Mouse (Mus musculus) midbrain, embryonic 10.5 days (tissue): Measurements from ENCODE around the gene Tal1. TPM values are rescaled to one million over a fixed set of nuclear protein-coding genes. Genes with fewer than 3 reads are reported as not detected.

Source experiments
- DNase-seq: peaks from one replicate; pipeline ENCODE4 v3.0.0-alpha.2; 2017; ENCODE audit warnings: low spot score
- H3K27ac ChIP-seq: fragments of 300-500 bp; sonication (generic); replicated peaks from 2 replicates; pipeline ENCODE4 v1.5.1; 2016; ENCODE audit warnings: mild to moderate bottlenecking
- H3K27me3 ChIP-seq: fragments of 300-500 bp; sonication (generic); 2 replicates; pipeline ENCODE4 v1.6.1; 2016; ENCODE audit warnings: low read depth, mild to moderate bottlenecking; ENCODE audit not compliant: poor library complexity, severe bottlenecking
- H3K36me3 ChIP-seq: fragments of 300-500 bp; sonication (generic); 2 replicates; pipeline ENCODE4 v1.6.1; 2016; ENCODE audit warnings: mild to moderate bottlenecking, moderate library complexity
- H3K4me1 ChIP-seq: fragments of 300-500 bp; sonication (generic); 2 replicates; pipeline ENCODE4 v1.6.1; 2016
- H3K4me3 ChIP-seq: fragments of 300-500 bp; sonication (generic); 2 replicates; pipeline ENCODE4 v1.5.1; 2016; ENCODE audit warnings: mild to moderate bottlenecking, moderate library complexity
- H3K9me3 ChIP-seq: fragments of 300-500 bp; sonication (generic); replicated peaks from 2 replicates; pipeline ENCODE4 v1.6.1; 2016; ENCODE audit warnings: mild to moderate bottlenecking
- WGBS: fragments of 180-500 bp; shearing (Covaris S2); methylation state at CpG from one replicate; pipeline ENCODE4 v1.1.7; 2016; 5-methylcytosine and 5-hydroxymethylcytosine counted together
- polyA plus RNA-seq: library from polyadenylated mRNA; unstranded; fragments of >200 nt; fragmentation: Nextera tagmentation; extraction: Ambion mirVana; gene quantifications from 2 replicates; pipeline ENCODE4 v1.2.1, GENCODE M21; 2016

Tal1 gene
- polyA plus RNA-seq, 1 experiment from 2014 or later = 2.7 TPM

DNA sequence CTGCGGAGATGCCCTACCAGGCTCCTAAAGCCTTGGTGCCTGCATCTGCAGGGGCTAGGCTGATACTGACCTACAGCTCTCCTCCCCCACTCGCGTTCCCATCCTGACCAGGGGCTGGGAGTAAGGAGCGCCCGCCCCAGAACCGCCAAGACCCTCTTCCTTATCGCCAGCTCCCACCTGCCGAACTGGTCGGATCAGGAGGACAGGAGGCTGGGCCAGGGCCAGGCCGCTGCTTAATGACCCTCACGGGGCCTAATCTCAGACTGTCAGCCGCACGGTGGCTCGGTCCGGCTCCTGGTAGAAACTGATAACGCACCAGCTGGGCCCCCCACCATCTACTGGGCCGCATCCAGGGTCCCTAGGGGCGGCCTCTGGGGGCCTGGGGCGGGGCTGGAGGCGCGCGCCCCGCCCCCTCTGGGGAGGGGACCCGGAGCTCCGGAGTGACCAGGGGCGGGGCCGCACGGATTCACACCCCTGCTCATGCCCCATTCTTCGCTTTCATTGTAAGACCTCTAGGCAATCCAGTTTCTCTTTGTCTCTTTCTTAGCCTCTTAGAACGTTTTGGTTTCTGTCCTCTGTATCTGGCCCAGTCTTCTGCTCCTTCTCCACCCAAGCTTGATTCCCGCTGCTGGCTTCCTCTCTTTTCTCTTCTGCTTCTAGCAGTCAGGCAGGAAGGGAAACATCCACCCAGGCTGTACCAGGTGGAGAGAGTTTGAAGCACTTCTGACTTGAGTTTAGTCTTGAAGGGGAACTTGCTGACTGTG lies 39.6 kb downstream of the Tal1 start:
- peak; percentile 55 for DNase-seq
- no peaks in the 10 kb centered on the region for H3K36me3 ChIP-seq
- WGBS = 1% methylated on average over 30 of the region's 31 CpGs
- peaks cover 19% of the 10 kb centered on the region for H3K4me1 ChIP-seq
- H3K4me3 ChIP-seq = peak overlapping the region; percentile 60
- peak overlapping the region; percentile 74 for H3K27ac ChIP-seq
- H3K9me3 ChIP-seq = no peaks in the 10 kb centered on the region
- H3K27me3 ChIP-seq = peaks cover 62% of the 10 kb centered on the region

DNA sequence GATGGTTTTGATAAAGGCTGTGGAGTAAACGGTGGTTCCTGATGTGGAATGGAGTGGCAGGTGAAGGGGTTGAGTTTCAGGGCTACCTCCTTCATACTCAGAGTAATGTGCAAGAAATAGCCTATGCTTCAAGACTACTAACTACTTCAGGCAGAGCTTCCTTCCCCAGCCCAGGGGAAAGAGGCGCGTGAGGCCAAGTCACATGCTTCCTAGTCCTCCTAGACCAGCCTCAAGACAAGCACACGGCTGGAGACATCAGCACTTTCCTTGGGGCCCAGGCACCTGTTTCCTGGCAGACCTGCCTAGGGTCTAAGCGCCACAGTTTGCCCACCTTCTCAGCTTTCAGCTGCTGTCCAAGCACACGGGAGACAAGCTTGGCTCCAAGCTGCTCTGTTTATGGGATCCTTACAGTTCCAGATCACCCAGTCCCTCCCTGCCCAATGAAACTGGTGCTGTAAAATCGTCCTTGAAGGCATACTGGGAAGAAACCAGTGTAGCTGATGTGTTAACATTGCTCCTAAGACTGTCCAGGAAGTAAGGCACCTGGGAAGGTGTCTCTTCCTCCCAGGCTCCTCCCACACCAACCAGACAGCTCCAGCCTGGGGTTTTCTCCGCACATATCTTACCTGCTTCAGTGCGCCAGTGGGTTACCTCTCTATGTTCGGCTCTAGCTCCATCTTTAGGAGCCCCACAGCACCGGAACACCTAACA lies 40.4 kb downstream of the Tal1 start:
- Histone ChIP-seq H3K4me1 (peaks cover 19% of the 10 kb centered on the region), H3K9me3 (no peaks in the 10 kb centered on the region), H3K27ac (peak overlapping the region; percentile 74), H3K27me3 (peaks cover 62% of the 10 kb centered on the region), H3K4me3 (peak overlapping the region; percentile 60), H3K36me3 (no peaks in the 10 kb centered on the region)
- DNase-seq = no peak
- WGBS = 18% methylated on average over 11 of the region's 11 CpGs

DNA sequence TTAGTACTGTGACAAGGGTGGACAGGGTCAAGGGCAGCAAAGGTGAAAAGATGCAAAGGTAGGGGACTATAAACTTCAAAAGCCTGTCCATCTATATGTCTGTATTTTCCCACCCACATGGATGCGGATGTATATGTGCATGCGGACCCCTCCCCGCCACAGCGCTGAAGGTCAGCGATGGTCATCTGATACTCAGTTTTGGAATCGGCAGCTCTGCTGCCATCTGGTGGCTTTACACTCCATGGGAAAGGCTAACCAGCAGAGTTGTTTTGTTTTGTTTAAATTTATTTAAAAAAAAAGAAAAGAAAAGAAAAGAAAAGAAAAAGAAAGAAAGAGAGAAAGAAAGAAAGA lies 40.9 kb downstream of the Tal1 start:
- WGBS = under 1% methylated on average over 6 of the region's 6 CpGs
- peaks cover 19% of the 10 kb centered on the region for H3K4me1 ChIP-seq
- H3K27ac ChIP-seq = no peak overlapping the region
- H3K4me3 ChIP-seq = peak overlapping the region; percentile 31
- no peaks in the 10 kb centered on the region for H3K9me3 ChIP-seq
- peak; percentile 41 for DNase-seq
- no peaks in the 10 kb centered on the region for H3K36me3 ChIP-seq
- peaks cover 58% of the 10 kb centered on the region for H3K27me3 ChIP-seq

DNA sequence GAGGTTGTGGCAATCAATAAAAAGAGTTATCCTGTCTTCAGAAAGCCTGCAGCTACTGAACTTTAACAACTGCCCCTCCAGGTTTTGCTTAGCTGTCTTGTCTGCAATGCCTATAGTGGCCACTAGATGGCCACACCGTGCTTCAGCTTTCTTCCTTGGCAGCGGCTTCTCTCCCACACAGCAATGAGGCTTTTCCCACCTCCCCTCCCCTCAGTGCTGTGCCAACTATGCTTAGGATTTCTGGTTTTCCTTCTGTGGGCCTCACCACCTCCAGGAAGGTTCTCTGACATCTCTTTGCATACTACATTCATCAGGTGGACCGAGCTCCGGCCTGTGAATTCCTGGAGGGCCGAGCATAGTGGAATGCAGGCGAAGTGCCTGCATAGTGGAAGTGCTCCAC lies 45.5 kb downstream of the Tal1 start:
- Histone ChIP-seq H3K4me3 (no peak overlapping the region), H3K9me3 (no peaks in the 10 kb centered on the region), H3K36me3 (no peaks in the 10 kb centered on the region), H3K27me3 (peaks cover 12% of the 10 kb centered on the region), H3K4me1 (peaks cover 5% of the 10 kb centered on the region), H3K27ac (no peak overlapping the region)
- WGBS = 46% methylated on average over 6 of the region's 6 CpGs
- peak; percentile 71 for DNase-seq

DNA sequence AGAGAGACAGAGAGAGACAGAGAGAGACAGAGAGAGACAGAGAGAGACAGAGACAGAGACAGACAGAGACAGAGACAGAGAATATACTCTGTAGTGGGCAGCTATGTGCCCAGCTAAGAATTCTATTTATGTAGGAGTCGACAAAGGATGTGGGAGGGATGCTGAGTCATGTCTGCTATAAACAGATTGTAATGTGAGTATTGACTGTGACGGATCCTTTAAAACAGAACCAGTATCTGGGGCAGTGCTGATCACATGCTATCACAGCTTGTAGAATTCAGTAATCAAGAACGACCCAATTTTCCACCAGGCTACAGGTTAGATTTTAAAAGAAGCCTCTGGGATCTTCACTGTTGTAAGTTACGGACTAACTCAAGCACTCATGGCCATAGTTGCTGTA lies 47.3 kb downstream of the Tal1 start:
- Histone ChIP-seq H3K4me1 (no peaks in the 10 kb centered on the region), H3K27ac (no peak overlapping the region), H3K36me3 (no peaks in the 10 kb centered on the region), H3K9me3 (no peaks in the 10 kb centered on the region), H3K27me3 (no peaks in the 10 kb centered on the region), H3K4me3 (no peak overlapping the region)
- DNase-seq = no peak
- 74% methylated on average over 4 of the region's 4 CpGs for WGBS

DNA sequence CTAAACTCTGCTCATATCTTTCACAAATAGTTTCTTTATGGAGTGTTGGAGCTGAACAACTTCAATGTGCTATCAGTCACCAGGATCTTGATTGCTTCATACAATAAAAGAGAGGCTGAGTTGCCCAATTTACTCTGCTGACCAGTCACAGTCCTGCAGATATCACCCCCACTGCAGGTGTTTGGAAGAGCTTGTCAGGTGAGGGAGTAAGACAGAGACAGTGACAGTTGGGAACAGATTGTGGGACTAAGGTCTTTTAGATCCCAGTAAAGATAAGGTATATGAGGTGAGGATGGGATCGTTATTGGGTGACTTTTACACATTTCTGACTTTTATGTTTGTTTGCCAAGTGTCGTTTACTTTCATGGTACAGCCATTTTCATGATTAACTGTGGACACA lies 54.9 kb downstream of the Tal1 start:
- Histone ChIP-seq H3K36me3 (no peaks in the 10 kb centered on the region), H3K27ac (no peak overlapping the region), H3K4me1 (no peaks in the 10 kb centered on the region), H3K4me3 (no peak overlapping the region), H3K9me3 (0 out of 2 replicates have a peak, but pooled peaks cover 2% of the 10 kb centered on the region), H3K27me3 (no peaks in the 10 kb centered on the region)
- DNase-seq = no peak
- WGBS = 78% methylated on average over 2 of the region's 2 CpGs

DNA sequence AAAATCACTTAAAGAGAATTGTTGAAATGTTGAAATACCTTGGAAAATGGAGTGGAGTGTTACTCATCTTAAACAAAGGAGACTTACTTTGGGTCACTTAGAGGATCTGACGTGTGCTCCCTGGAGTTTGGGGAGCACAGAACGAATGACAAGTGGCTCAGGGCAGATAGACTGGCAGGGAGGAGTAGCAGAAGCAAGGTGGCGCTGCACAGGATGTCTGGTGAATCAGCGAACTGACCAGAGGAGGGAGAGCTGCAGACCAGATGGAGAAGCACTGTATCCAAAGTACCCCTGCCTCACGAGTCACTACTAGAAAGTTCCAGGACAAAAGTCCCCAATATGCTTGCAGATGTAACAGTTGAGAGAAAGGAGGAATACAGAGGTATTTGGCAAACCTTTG lies 57.0 kb downstream of the Tal1 start:
- Histone ChIP-seq H3K9me3 (0 out of 2 replicates have a peak, but pooled peaks cover 2% of the 10 kb centered on the region), H3K4me3 (no peak overlapping the region), H3K27me3 (no peaks in the 10 kb centered on the region), H3K36me3 (no peaks in the 10 kb centered on the region), H3K4me1 (no peaks in the 10 kb centered on the region), H3K27ac (no peak overlapping the region)
- WGBS = 22% methylated on average over 5 of the region's 5 CpGs
- no peak for DNase-seq

DNA sequence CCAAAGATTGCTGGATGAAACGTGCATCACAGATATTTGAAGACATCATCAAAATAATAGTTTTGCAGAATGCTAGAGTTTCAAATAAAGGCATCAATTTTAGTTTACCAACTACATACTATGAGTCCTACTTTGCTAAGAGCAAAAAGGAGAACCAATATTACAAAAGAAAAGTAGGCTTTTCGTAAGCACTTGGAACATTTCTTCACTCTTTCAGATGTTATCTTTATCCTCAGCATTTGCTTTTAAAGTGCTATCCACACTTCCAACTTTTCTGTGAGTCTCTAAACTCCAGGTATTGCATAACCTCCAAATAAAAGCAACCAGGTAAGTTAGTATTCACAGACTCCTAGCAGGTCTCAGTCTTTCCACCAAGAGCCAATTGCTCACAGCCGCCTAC lies 63.4 kb downstream of the Tal1 start:
- Histone ChIP-seq H3K27ac (no peak overlapping the region), H3K36me3 (no peaks in the 10 kb centered on the region), H3K4me3 (no peak overlapping the region), H3K4me1 (no peaks in the 10 kb centered on the region), H3K9me3 (0 out of 2 replicates have a peak, but pooled peaks cover 2% of the 10 kb centered on the region), H3K27me3 (no peaks in the 10 kb centered on the region)
- no peak for DNase-seq
- 89% methylated on average over 3 of the region's 3 CpGs for WGBS

DNA sequence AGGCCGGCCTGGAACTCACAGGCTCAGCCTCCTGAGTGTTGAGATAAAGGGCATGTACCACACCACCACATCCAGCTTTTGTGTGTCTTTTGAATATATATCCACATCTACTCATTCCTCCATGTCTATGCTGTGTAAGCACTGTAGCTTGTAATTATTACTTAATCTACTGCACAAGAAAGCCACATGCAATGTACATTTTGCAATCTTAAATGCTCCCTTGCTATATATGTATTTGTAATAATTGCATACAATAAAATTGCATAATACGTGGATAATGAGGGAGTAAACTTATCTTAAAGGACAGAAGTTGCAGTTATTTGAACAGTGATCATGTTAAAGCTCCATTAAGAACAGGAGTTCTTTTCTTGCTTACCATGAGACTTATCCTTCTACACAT lies 64.9 kb downstream of the Tal1 start:
- no peak overlapping the region for H3K4me3 ChIP-seq
- no peaks in the 10 kb centered on the region for H3K36me3 ChIP-seq
- no peaks in the 10 kb centered on the region for H3K4me1 ChIP-seq
- H3K9me3 ChIP-seq = no peaks in the 10 kb centered on the region
- DNase-seq = no peak
- H3K27ac ChIP-seq = no peak overlapping the region
- no peaks in the 10 kb centered on the region for H3K27me3 ChIP-seq
- WGBS = 74% methylated on average over 2 of the region's 2 CpGs

Other genes with a start within 250 kb of the Tal1 start
- gene Gm12830, start 234.7 kb upstream of the Tal1 start, polyA plus RNA-seq = not detected in 2 replicates
- gene Foxd2, start 147.6 kb upstream of the Tal1 start, polyA plus RNA-seq = 2.1 and 3.3 TPM in 2 replicates
- gene Foxe3, start 130.4 kb upstream of the Tal1 start, polyA plus RNA-seq = 6.7 and 14.7 TPM in 2 replicates
- 86.4 and 90.7 TPM in 2 replicates for gene Cmpk1, start 69.2 kb upstream of the Tal1 start, polyA plus RNA-seq
- 19.0 and 21.3 TPM in 2 replicates for gene Stil, start 56.3 kb upstream of the Tal1 start, polyA plus RNA-seq
- gene Pdzk1ip1, start 32.3 kb downstream of the Tal1 start, polyA plus RNA-seq = 7.9 and 9.5 TPM in 2 replicates
- 0.51 and 0.71 TPM in 2 replicates for gene Cyp4x1, start 77.9 kb downstream of the Tal1 start, polyA plus RNA-seq
- gene Cyp4a29, start 185.7 kb downstream of the Tal1 start, polyA plus RNA-seq = not detected in 2 replicates
- gene Cyp4a12a, start 242.6 kb downstream of the Tal1 start, polyA plus RNA-seq = not detected in 2 replicates